Mouse (Mus musculus) E14TG2a.4 (cell line): ENCODE measurements around the gene Pard6a.

Source experiments
- CTCF ChIP-seq: conservative IDR thresholded peaks from 2 replicates; pipeline ENCODE4 v1.5.1; 2014; ENCODE audit warnings: low read length
- NANOG ChIP-seq: IDR thresholded peaks from 2 replicates; pipeline ENCODE4 v1.6.1; 2014; ENCODE audit warnings: borderline replicate concordance, low read length, mixed read lengths
- POU5F1 ChIP-seq: IDR thresholded peaks from 2 replicates; pipeline ENCODE4 v1.6.1; 2014; ENCODE audit warnings: low read length, borderline replicate concordance

DNA sequence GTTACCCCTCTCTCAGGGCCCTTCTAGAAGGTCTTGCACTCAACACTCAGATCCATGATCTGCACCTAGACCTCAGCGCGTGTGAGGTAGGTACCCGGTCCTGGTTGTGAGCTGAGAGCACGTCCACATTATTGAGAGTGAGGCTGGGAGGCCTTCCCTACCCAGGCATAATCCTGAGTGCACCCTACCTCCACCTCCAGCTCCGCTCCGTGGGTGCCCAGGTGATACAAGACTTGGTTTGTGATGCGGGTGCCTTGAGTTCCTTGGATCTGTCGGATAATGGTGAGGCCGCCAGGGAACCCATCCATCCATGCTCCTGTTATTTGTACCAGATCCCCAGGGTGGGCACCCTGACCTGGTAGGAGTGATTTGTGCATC, 11.0 kb upstream of the Pard6a start:
- no peak for TF ChIP-seq CTCF
- TF ChIP-seq POU5F1, result no peak
- TF ChIP-seq NANOG, result no peak
